Mouse (Mus musculus) liver, embryonic 14.5 days (tissue): ENCODE data around the gene Gmip.

Experiments used
- CTCF ChIP-seq: IDR thresholded peaks from 2 replicates; pipeline ENCODE4 v1.5.1; 2016; ENCODE audit warnings: antibody characterized with exemption, low read depth, control low read depth
- EP300 ChIP-seq: IDR thresholded peaks from 2 replicates; pipeline ENCODE4 v1.6.1; 2016; ENCODE audit warnings: antibody characterized with exemption, low read depth

- TF ChIP-seq EP300 = no peak
- no peak for TF ChIP-seq CTCF
These were observed 3.4 kb upstream of the Gmip start for GRCm38 (mm10) chr8:69805086-69805485.
